Mouse (Mus musculus) kidney, postnatal 14 days (tissue): ENCODE data around the gene Tor4a.

ENCODE experiments used
- DNase-seq: peaks from one replicate; pipeline ENCODE4 v3.0.0; 2022; ENCODE audit warnings: mixed read lengths

Tor4a gene

GRCm38 (mm10) chr2:25224766-25225752, 28.4 kb upstream of the Tor4a start:
- DNase-seq: peak; percentile 99

GRCm38 (mm10) chr2:25224492-25224765, 27.7 kb upstream of the Tor4a start, which contains the start of gene Tubb4b:
Gene Tubb4b (minus strand): TSS chr2:25224702.
- no peak for DNase-seq

- DNase-seq: peak; percentile 86
These were observed 27.2 kb upstream of the Tor4a start for GRCm38 (mm10) chr2:25223681-25224491.

GRCm38 (mm10) chr2:25221331-25221772, 24.7 kb upstream of the Tor4a start:
- no peak for DNase-seq

- DNase-seq: no peak
These were observed 21.8 kb upstream of the Tor4a start, which contains the start of gene Fam166a for GRCm38 (mm10) chr2:25218445-25218844. Gene Fam166a (plus strand): TSS chr2:25218745.

GRCm38 (mm10) chr2:25217666-25218065, 21.0 kb upstream of the Tor4a start:
- no peak for DNase-seq

GRCm38 (mm10) chr2:25214444-25214843, 17.8 kb upstream of the Tor4a start, which contains the start of gene Stpg3:
Gene Stpg3 (minus strand): TSS chr2:25214637.
- DNase-seq: peak; percentile 69

GRCm38 (mm10) chr2:25213266-25213865, 16.7 kb upstream of the Tor4a start:
- no peak for DNase-seq

- DNase-seq: peak; percentile 94
These were observed 14.5 kb upstream of the Tor4a start, which contains the start of gene Nelfb for GRCm38 (mm10) chr2:25211121-25211670. Gene Nelfb (minus strand): TSS chr2:25211489.

GRCm38 (mm10) chr2:25210686-25211085, 14.0 kb upstream of the Tor4a start:
- no peak for DNase-seq

GRCm38 (mm10) chr2:25207593-25207992, 10.9 kb upstream of the Tor4a start:
- no peak for DNase-seq

GRCm38 (mm10) chr2:25203631-25204214, 7.0 kb upstream of the Tor4a start:
- DNase-seq: peak; percentile 46

GRCm38 (mm10) chr2:25200631-25201030, 3.9 kb upstream of the Tor4a start:
- no peak for DNase-seq

GRCm38 (mm10) chr2:25197946-25198345, 1.3 kb upstream of the Tor4a start:
- DNase-seq: no peak

GRCm38 (mm10) chr2:25197191-25197590, 505 bp upstream of the Tor4a start:
- peak; percentile 32 for DNase-seq

GRCm38 (mm10) chr2:25195211-25196156, 1.2 kb downstream of the Tor4a start:
- peak; percentile 84 for DNase-seq

- peak; percentile 24 for DNase-seq
These were observed 2.1 kb downstream of the Tor4a start for GRCm38 (mm10) chr2:25194486-25195171.

- no peak for DNase-seq
These were observed 2.7 kb downstream of the Tor4a start for GRCm38 (mm10) chr2:25194006-25194405.

- DNase-seq: peak; percentile 91
These were observed 3.3 kb downstream of the Tor4a start for GRCm38 (mm10) chr2:25193330-25193770.

GRCm38 (mm10) chr2:25187841-25188240, 8.8 kb downstream of the Tor4a start:
- DNase-seq: no peak
